Mouse (Mus musculus) lung, embryonic 15.5 days (tissue): ENCODE results near the gene Ydjc. TPM values are rescaled to one million over a fixed set of nuclear protein-coding genes. Genes with fewer than 3 reads are reported as not detected.
A peak's percentile ranks its signal among the peaks of the same experiment; 100 is the strongest.

Experiments used
- ATAC-seq: fragments of 200-750 bp; cut with Nextera tagmentation; 2 replicates; pipeline ENCODE4 v1.8.0; 2017; ENCODE audit warnings: moderate number of reproducible peaks, borderline replicate concordance; ENCODE audit not compliant: low FRiP score, low TSS enrichment; ENCODE audit errors: extremely low read depth
- H3K27ac ChIP-seq: fragments of 300-500 bp; sonication (generic); 2 replicates; pipeline ENCODE4 v1.5.1; 2015; ENCODE audit warnings: moderate library complexity, mild to moderate bottlenecking, inconsistent platforms
- H3K27me3 ChIP-seq: fragments of 300-500 bp; sonication (generic); 2 replicates; pipeline ENCODE4 v1.6.1; 2015; ENCODE audit warnings: inconsistent platforms
- H3K36me3 ChIP-seq: fragments of 300-500 bp; sonication (generic); 2 replicates; pipeline ENCODE4 v1.6.1; 2015; ENCODE audit warnings: inconsistent platforms
- H3K4me1 ChIP-seq: fragments of 300-500 bp; sonication (generic); 2 replicates; pipeline ENCODE4 v1.6.1; 2015; ENCODE audit warnings: inconsistent platforms
- H3K4me2 ChIP-seq: fragments of 300-500 bp; sonication (generic); 2 replicates; pipeline ENCODE4 v1.6.1; 2015; ENCODE audit warnings: inconsistent platforms, mild to moderate bottlenecking, moderate library complexity
- H3K4me3 ChIP-seq: fragments of 300-500 bp; sonication (generic); 2 replicates; pipeline ENCODE4 v1.5.1; 2015; ENCODE audit warnings: mild to moderate bottlenecking, inconsistent platforms
- H3K9ac ChIP-seq: fragments of 300-500 bp; sonication (generic); 2 replicates; pipeline ENCODE4 v1.6.1; 2015; ENCODE audit warnings: inconsistent platforms
- H3K9me3 ChIP-seq: fragments of 300-500 bp; sonication (generic); 2 replicates; pipeline ENCODE4 v1.6.1; 2016; ENCODE audit warnings: inconsistent platforms
- WGBS: fragments of 180-500 bp; shearing (Covaris S2); methylation state at CpG from one replicate; pipeline ENCODE4 v1.1.7; 2015; 5-methylcytosine and 5-hydroxymethylcytosine counted together
- polyA plus RNA-seq: library from polyadenylated mRNA; unstranded; fragments of >200 nt; fragmentation: Nextera tagmentation; extraction: Ambion mirVana; gene quantifications from 2 replicates; pipeline ENCODE4 v1.2.1, GENCODE M21; 2015

The Ydjc gene
- polyA plus RNA-seq, result 6.4 TPM in 2 replicates

GRCm38 (mm10) chr16:17144339-17144738 is at the start of gene Ydjc:
TSS of gene Ydjc (plus strand) at chr16:17144621.
- WGBS, result 22% methylated on average over 7 of the region's 7 CpGs
- Histone ChIP-seq H3K4me3 (no peak within 1 kb of the TSS), H3K4me2 (no peak within 1 kb of the TSS), H3K9me3 (no peaks in the 10 kb centered on the region), H3K9ac (no peak within 1 kb of the TSS), H3K27me3 (no peaks in the 10 kb centered on the region; the same call in 1 of the 2 replicates), H3K36me3 (no peaks in the 10 kb centered on the region), H3K27ac (no peak within 1 kb of the TSS), H3K4me1 (peaks cover 16% of the 10 kb centered on the region)
- ATAC-seq, result no peak

- no peak overlapping the region for H3K9ac ChIP-seq
- no peak overlapping the region for H3K4me2 ChIP-seq
- no peaks in the 10 kb centered on the region for H3K27me3 ChIP-seq
- WGBS, result 90% methylated on average over 3 of the region's 3 CpGs
- no peak overlapping the region for H3K4me3 ChIP-seq
- no peaks in the 10 kb centered on the region for H3K9me3 ChIP-seq
- no peak; the same call in 1 of the 2 replicates for ATAC-seq
- no peaks in the 10 kb centered on the region for H3K4me1 ChIP-seq
- no peak overlapping the region for H3K27ac ChIP-seq
- peaks cover 79% of the 10 kb centered on the region for H3K36me3 ChIP-seq
Measured at GRCm38 (mm10) chr16:17096938-17097337, 47.5 kb upstream of the Ydjc start.

- Histone ChIP-seq H3K36me3 (peaks cover 60% of the 10 kb centered on the region), H3K4me1 (peaks cover 24% of the 10 kb centered on the region), H3K9ac (no peak overlapping the region), H3K9me3 (no peaks in the 10 kb centered on the region), H3K27ac (peak overlapping the region; percentile 43; the same call in 1 of the 2 replicates), H3K27me3 (no peaks in the 10 kb centered on the region), H3K4me3 (no peak overlapping the region), H3K4me2 (no peak overlapping the region)
- WGBS, result 49% methylated on average over 7 of the region's 7 CpGs
- peak; percentile 48; the same call in 1 of the 2 replicates for ATAC-seq
Measured at GRCm38 (mm10) chr16:17102630-17103220, 41.7 kb upstream of the Ydjc start.

GRCm38 (mm10) chr16:17104600-17104999 is 39.8 kb upstream of the Ydjc start:
- Histone ChIP-seq H3K9ac (no peak overlapping the region), H3K27ac (0 out of 2 replicates have a peak overlapping the region, but pooled peaks have one; percentile 2), H3K4me2 (no peak overlapping the region), H3K36me3 (peaks cover 56% of the 10 kb centered on the region), H3K4me3 (no peak overlapping the region), H3K27me3 (no peaks in the 10 kb centered on the region), H3K4me1 (peaks cover 26% of the 10 kb centered on the region), H3K9me3 (no peaks in the 10 kb centered on the region)
- 44% methylated on average over 4 of the region's 4 CpGs for WGBS
- peak; percentile 77; the same call in 1 of the 2 replicates for ATAC-seq

GRCm38 (mm10) chr16:17110771-17111743 is 33.4 kb upstream of the Ydjc start, which contains the start of gene Ppil2:
TSS of gene Ppil2 (minus strand) at chr16:17111257.
- Histone ChIP-seq H3K4me3 (peak within 1 kb of the TSS; percentile 91), H3K27ac (peak within 1 kb of the TSS; percentile 55), H3K27me3 (no peaks in the 10 kb centered on the region), H3K4me1 (peaks cover 14% of the 10 kb centered on the region), H3K9me3 (no peaks in the 10 kb centered on the region), H3K4me2 (peak within 1 kb of the TSS; percentile 67), H3K36me3 (peaks cover 32% of the 10 kb centered on the region), H3K9ac (peak within 1 kb of the TSS; percentile 77)
- ATAC-seq, result peak; percentile 87
- WGBS, result 8% methylated on average over 38 of the region's 38 CpGs

GRCm38 (mm10) chr16:17117309-17117799 is 27.1 kb upstream of the Ydjc start:
- Histone ChIP-seq H3K27me3 (no peaks in the 10 kb centered on the region), H3K4me3 (no peak overlapping the region), H3K4me2 (no peak overlapping the region), H3K27ac (no peak overlapping the region), H3K36me3 (peaks cover 18% of the 10 kb centered on the region), H3K9me3 (no peaks in the 10 kb centered on the region), H3K4me1 (no peaks in the 10 kb centered on the region), H3K9ac (no peak overlapping the region)
- WGBS, result 85% methylated on average over 5 of the region's 5 CpGs
- ATAC-seq, result no peak

- H3K27me3 ChIP-seq, result no peaks in the 10 kb centered on the region
- H3K36me3 ChIP-seq, result peaks cover 10% of the 10 kb centered on the region; the same call in 1 of the 2 replicates
- peaks cover 26% of the 10 kb centered on the region for H3K4me1 ChIP-seq
- no peak for ATAC-seq
- H3K4me2 ChIP-seq, result no peak overlapping the region
- H3K9ac ChIP-seq, result no peak overlapping the region
- whole genome bisulfite sequencing, result 81% methylated on average over 14 of the region's 14 CpGs
- H3K27ac ChIP-seq, result no peak overlapping the region
- H3K9me3 ChIP-seq, result no peaks in the 10 kb centered on the region
- no peak overlapping the region for H3K4me3 ChIP-seq
Measured at GRCm38 (mm10) chr16:17121569-17121968, 22.9 kb upstream of the Ydjc start.

GRCm38 (mm10) chr16:17124119-17124870 is 20.1 kb upstream of the Ydjc start:
- peak overlapping the region; percentile 59 for H3K9ac ChIP-seq
- peaks cover 26% of the 10 kb centered on the region for H3K4me1 ChIP-seq
- H3K27me3 ChIP-seq, result no peaks in the 10 kb centered on the region
- no peaks in the 10 kb centered on the region for H3K9me3 ChIP-seq
- peak overlapping the region; percentile 66 for H3K27ac ChIP-seq
- no peak; the same call in 1 of the 2 replicates for ATAC-seq
- H3K4me2 ChIP-seq, result peak overlapping the region; percentile 90
- H3K36me3 ChIP-seq, result peaks cover 5% of the 10 kb centered on the region; the same call in 1 of the 2 replicates
- H3K4me3 ChIP-seq, result peak overlapping the region; percentile 58
- 2% methylated on average over 22 of the region's 22 CpGs for WGBS

GRCm38 (mm10) chr16:17124871-17125520 is 19.4 kb upstream of the Ydjc start, which contains the start of gene 2610318N02Rik:
TSS of gene 2610318N02Rik (minus strand) at chr16:17125167.
- WGBS, result under 1% methylated on average over 25 of the region's 25 CpGs
- Histone ChIP-seq H3K27ac (peak within 1 kb of the TSS; percentile 66), H3K9me3 (no peaks in the 10 kb centered on the region), H3K4me3 (peak within 1 kb of the TSS; percentile 58), H3K4me2 (peak within 1 kb of the TSS; percentile 90), H3K9ac (peak within 1 kb of the TSS; percentile 59), H3K4me1 (peaks cover 26% of the 10 kb centered on the region), H3K36me3 (peaks cover 5% of the 10 kb centered on the region; the same call in 1 of the 2 replicates), H3K27me3 (no peaks in the 10 kb centered on the region)
- ATAC-seq, result peak; percentile 93

GRCm38 (mm10) chr16:17127292-17127691 is 17.1 kb upstream of the Ydjc start:
- no peak overlapping the region for H3K4me3 ChIP-seq
- H3K4me2 ChIP-seq, result no peak overlapping the region
- H3K9ac ChIP-seq, result no peak overlapping the region
- H3K27ac ChIP-seq, result no peak overlapping the region
- WGBS, result 100% methylated on average over 1 of the region's 1 CpGs
- no peak for ATAC-seq
- H3K36me3 ChIP-seq, result peaks cover 4% of the 10 kb centered on the region; the same call in 1 of the 2 replicates
- no peaks in the 10 kb centered on the region for H3K9me3 ChIP-seq
- no peaks in the 10 kb centered on the region for H3K27me3 ChIP-seq
- H3K4me1 ChIP-seq, result peaks cover 39% of the 10 kb centered on the region
